Mouse (Mus musculus) embryonic facial prominence, embryonic 13.5 days (tissue): ENCODE results near the gene Btnl2. TPM values are rescaled to one million over a fixed set of nuclear protein-coding genes. Genes with fewer than 3 reads are reported as not detected.
"Not testable (repeated sequence)": the region's sequence is repeated elsewhere in the genome, so short reads cannot be mapped to it uniquely, and the experiment has no call there.

Source experiments
- ATAC-seq: fragments of 200-750 bp; cut with Nextera tagmentation; 2 replicates; pipeline ENCODE4 v1.8.0; 2017; ENCODE audit warnings: low read depth; ENCODE audit not compliant: insufficient number of reproducible peaks, insufficient read depth, low FRiP score, low TSS enrichment
- H3K27ac ChIP-seq: fragments of 300-500 bp; sonication (generic); 2 replicates; pipeline ENCODE4 v1.5.1; 2015; ENCODE audit warnings: moderate library complexity, mild to moderate bottlenecking, inconsistent platforms
- H3K27me3 ChIP-seq: fragments of 300-500 bp; sonication (generic); 2 replicates; pipeline ENCODE4 v1.6.1; 2015; ENCODE audit warnings: mild to moderate bottlenecking, inconsistent platforms
- H3K36me3 ChIP-seq: fragments of 300-500 bp; sonication (generic); 2 replicates; pipeline ENCODE4 v1.6.1; 2015; ENCODE audit warnings: mild to moderate bottlenecking, inconsistent platforms
- H3K4me1 ChIP-seq: fragments of 300-500 bp; sonication (generic); 2 replicates; pipeline ENCODE4 v1.6.1; 2015; ENCODE audit warnings: inconsistent platforms
- H3K4me2 ChIP-seq: fragments of 300-500 bp; sonication (generic); 2 replicates; pipeline ENCODE4 v1.6.1; 2015; ENCODE audit warnings: moderate library complexity, mild to moderate bottlenecking, inconsistent platforms
- H3K4me3 ChIP-seq: fragments of 300-500 bp; sonication (generic); 2 replicates; pipeline ENCODE4 v1.5.1; 2015; ENCODE audit warnings: mild to moderate bottlenecking, inconsistent platforms
- H3K9ac ChIP-seq: fragments of 300-500 bp; sonication (generic); 2 replicates; pipeline ENCODE4 v1.6.1; 2015; ENCODE audit warnings: mild to moderate bottlenecking, inconsistent platforms
- H3K9me3 ChIP-seq: fragments of 300-500 bp; sonication (generic); 2 replicates; pipeline ENCODE4 v1.6.1; 2016; ENCODE audit warnings: inconsistent platforms
- WGBS: fragments of 180-500 bp; shearing (Covaris S2); methylation state at CpG from one replicate; pipeline ENCODE4 v1.1.7; 2015; ENCODE audit warnings: mixed read lengths; 5-methylcytosine and 5-hydroxymethylcytosine counted together
- polyA plus RNA-seq: library from polyadenylated mRNA; unstranded; fragments of >200 nt; fragmentation: Nextera tagmentation; extraction: Ambion mirVana; gene quantifications from 2 replicates; pipeline ENCODE4 v1.2.1, GENCODE M21; 2015

The Btnl2 gene
- polyA plus RNA-seq = 0.13 and 0.17 TPM in 2 replicates

DNA sequence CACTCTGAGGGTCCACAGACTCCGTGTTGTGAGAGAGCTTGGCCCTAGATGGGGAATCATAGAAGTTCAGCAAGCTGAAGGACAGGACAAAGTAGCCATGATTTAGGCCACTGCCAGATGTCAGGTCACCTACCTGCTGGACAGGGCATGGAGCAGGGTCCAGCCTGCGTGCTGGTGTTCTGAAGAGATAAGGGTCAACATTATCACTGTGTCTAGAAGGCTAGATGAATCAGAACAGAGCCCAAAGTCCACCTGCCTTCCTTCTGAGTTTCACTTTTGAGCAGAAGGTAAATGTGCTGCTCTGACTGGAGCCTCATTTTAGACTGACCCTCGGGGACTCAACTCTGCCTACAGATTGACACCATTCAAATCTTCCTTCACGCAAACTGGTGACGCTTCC is at the start of gene Btnl2:
TSS of gene Btnl2 (plus strand) at position 284 of the 400 bp plus-strand sequence.
- Histone ChIP-seq H3K36me3 (no peaks in the 10 kb centered on the region), H3K9ac (no peak within 1 kb of the TSS), H3K27me3 (peaks cover 3% of the 10 kb centered on the region; the same call in 1 of the 2 replicates), H3K9me3 (no peaks in the 10 kb centered on the region), H3K4me3 (no peak within 1 kb of the TSS), H3K4me1 (no peaks in the 10 kb centered on the region), H3K27ac (no peak within 1 kb of the TSS), H3K4me2 (no peak within 1 kb of the TSS)
- no peak for ATAC-seq
- 78% methylated on average over 5 of the region's 5 CpGs for WGBS

- H3K4me2 ChIP-seq = no peak within 1 kb of the TSS
- H3K4me1 ChIP-seq = no peaks in the 10 kb centered on the region; the same call in 1 of the 2 replicates
- ATAC-seq = no peak; the same call in 1 of the 2 replicates
- no peak within 1 kb of the TSS for H3K9ac ChIP-seq
- H3K27me3 ChIP-seq = peaks cover 6% of the 10 kb centered on the region; the same call in 1 of the 2 replicates
- H3K27ac ChIP-seq = no peak within 1 kb of the TSS
- no peaks in the 10 kb centered on the region for H3K36me3 ChIP-seq
- H3K9me3 ChIP-seq = no peaks in the 10 kb centered on the region
- H3K4me3 ChIP-seq = no peak within 1 kb of the TSS
Observed at GRCm38 (mm10) chr17:34305380-34306030, 49.1 kb upstream of the Btnl2 start, which contains the start of gene H2-Eb1. Gene H2-Eb1, plus strand, starts transcription at chr17:34305867.

DNA sequence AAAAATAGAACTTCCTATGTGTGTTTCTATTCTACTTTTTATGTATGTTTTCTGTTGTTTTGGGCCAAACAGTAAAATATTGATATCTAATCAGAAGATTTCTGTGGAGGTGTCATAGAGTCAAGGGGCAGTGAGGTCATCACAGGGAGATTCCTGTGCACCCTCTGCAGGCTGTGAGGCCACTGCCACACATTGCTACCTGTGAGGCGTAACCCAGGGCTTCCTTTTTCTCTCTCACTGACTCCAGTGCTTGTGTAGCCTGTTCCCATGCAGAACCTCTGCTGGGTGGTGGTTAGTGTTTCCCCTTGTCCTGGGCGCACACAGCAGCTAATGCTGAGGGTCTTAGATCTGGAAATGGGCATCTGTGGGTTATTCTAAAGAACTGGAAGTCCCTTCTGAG is 48.2 kb upstream of the Btnl2 start:
- no peak overlapping the region for H3K4me2 ChIP-seq
- no peak overlapping the region for H3K27ac ChIP-seq
- WGBS = 71% methylated on average over 2 of the region's 2 CpGs
- H3K4me1 ChIP-seq = no peaks in the 10 kb centered on the region; the same call in 1 of the 2 replicates
- no peak for ATAC-seq
- no peak overlapping the region for H3K9ac ChIP-seq
- H3K4me3 ChIP-seq = no peak overlapping the region
- peaks cover 6% of the 10 kb centered on the region; the same call in 1 of the 2 replicates for H3K27me3 ChIP-seq
- no peaks in the 10 kb centered on the region for H3K36me3 ChIP-seq
- H3K9me3 ChIP-seq = no peaks in the 10 kb centered on the region

GRCm38 (mm10) chr17:34307216-34307615 is 47.4 kb upstream of the Btnl2 start:
- no peak overlapping the region for H3K4me2 ChIP-seq
- no peaks in the 10 kb centered on the region for H3K9me3 ChIP-seq
- H3K36me3 ChIP-seq = no peaks in the 10 kb centered on the region

DNA sequence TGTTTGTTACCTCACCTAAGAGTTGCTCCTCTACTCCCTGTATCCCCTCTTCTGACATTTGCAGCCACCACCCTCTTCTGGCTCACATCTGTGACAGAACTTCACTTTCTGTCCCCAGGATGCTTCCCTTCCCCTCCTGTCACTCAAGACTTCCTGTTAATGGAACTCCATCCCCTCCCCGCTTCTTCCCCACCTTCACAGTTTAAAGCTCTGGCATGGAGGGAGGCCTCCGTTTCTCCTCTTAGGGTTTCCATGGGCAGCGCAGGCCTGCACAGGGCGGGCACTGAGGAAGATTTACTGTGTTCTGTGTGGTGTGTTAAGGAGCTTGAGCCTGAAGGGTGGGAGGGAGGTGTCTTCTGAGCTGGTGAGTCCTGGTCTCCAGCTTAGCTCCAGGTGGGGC is 46.5 kb upstream of the Btnl2 start:
- no peak for ATAC-seq
- no peak overlapping the region for H3K27ac ChIP-seq
- H3K4me2 ChIP-seq = no peak overlapping the region
- no peaks in the 10 kb centered on the region; the same call in 1 of the 2 replicates for H3K4me1 ChIP-seq
- peaks cover 6% of the 10 kb centered on the region; the same call in 1 of the 2 replicates for H3K27me3 ChIP-seq
- no peaks in the 10 kb centered on the region for H3K36me3 ChIP-seq
- H3K9ac ChIP-seq = no peak overlapping the region
- no peaks in the 10 kb centered on the region for H3K9me3 ChIP-seq
- no peak overlapping the region for H3K4me3 ChIP-seq
- WGBS = 75% methylated on average over 4 of the region's 4 CpGs

More at GRCm38 (mm10) chr17:34307216-34307615, 47.4 kb upstream of the Btnl2 start:
- peaks cover 6% of the 10 kb centered on the region; the same call in 1 of the 2 replicates for H3K27me3 ChIP-seq
- no peaks in the 10 kb centered on the region; the same call in 1 of the 2 replicates for H3K4me1 ChIP-seq
- H3K4me3 ChIP-seq = no peak overlapping the region
- ATAC-seq = no peak
- H3K9ac ChIP-seq = no peak overlapping the region
- H3K27ac ChIP-seq = no peak overlapping the region

GRCm38 (mm10) chr17:34309225-34309624 is 45.4 kb upstream of the Btnl2 start:
- no peaks in the 10 kb centered on the region for H3K36me3 ChIP-seq
- peak overlapping the region; percentile 57 for H3K4me3 ChIP-seq
- peak overlapping the region; percentile 67 for H3K4me2 ChIP-seq
- WGBS = 26% methylated on average over 10 of the region's 10 CpGs
- peaks cover 6% of the 10 kb centered on the region; the same call in 1 of the 2 replicates for H3K27me3 ChIP-seq
- no peak for ATAC-seq
- H3K27ac ChIP-seq = no peak overlapping the region
- no peaks in the 10 kb centered on the region for H3K9me3 ChIP-seq
- peak overlapping the region; percentile 77 for H3K9ac ChIP-seq
- no peaks in the 10 kb centered on the region; the same call in 1 of the 2 replicates for H3K4me1 ChIP-seq

DNA sequence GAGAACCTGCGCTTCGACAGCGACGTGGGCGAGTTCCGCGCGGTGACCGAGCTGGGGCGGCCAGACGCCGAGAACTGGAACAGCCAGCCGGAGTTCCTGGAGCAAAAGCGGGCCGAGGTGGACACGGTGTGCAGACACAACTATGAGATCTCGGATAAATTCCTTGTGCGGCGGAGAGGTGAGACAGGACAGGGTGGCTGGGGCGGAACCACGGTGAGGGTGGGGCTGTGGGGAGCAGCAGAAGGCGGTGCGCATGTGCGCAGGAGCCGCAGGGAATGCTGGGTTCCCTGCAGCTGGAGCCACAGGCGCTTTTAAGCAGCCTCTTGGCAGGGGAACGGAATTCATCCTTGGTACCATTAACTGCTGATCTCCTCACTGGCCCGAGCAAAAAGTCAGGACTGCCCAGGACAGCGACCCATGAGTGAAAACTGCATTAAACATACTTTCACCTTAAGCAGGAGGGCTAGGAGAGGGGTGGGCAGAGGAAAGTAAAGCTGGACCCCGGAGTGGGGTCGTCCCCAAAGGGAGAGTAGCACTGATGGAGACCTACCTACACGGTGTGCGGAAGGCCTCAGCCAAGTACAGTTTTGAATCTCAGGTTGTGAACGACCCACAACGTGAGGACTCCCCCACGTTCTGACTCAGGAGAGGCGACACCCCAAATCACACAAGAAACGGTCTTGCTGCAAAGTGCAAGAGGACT is 44.8 kb upstream of the Btnl2 start:
- peak; percentile 63; the same call in 1 of the 2 replicates for ATAC-seq
- Histone ChIP-seq H3K9me3 (no peaks in the 10 kb centered on the region), H3K36me3 (no peaks in the 10 kb centered on the region), H3K4me3 (peak overlapping the region; percentile 57), H3K4me1 (no peaks in the 10 kb centered on the region; the same call in 1 of the 2 replicates), H3K27ac (no peak overlapping the region), H3K9ac (peak overlapping the region; percentile 77), H3K4me2 (peak overlapping the region; percentile 67), H3K27me3 (peaks cover 6% of the 10 kb centered on the region; the same call in 1 of the 2 replicates)
- WGBS = 20% methylated on average over 38 of the region's 38 CpGs

DNA sequence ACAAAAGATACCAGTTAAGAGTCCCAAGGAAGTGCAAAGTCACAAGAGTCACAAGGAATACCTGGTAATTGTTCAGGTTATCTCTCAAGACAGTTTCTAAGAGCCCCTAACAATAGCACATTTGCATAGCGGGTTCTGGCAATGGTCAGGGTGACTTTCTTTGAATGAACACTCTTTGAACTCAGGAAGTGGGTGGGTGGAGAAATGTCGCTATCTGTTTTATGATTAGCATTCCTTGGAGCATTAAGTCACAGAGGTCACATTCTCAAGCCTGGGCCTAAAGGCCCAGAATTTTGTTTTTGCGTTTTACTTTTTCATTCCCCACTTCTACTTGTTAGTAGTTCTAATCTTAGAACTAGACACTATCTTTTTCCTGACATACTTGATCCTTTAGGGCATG is 44.1 kb upstream of the Btnl2 start:
- not testable (repeated sequence) for H3K4me2 ChIP-seq, ATAC-seq, H3K27ac ChIP-seq, H3K36me3 ChIP-seq, H3K9ac ChIP-seq, H3K27me3 ChIP-seq, H3K9me3 ChIP-seq, H3K4me3 ChIP-seq, H3K4me1 ChIP-seq
- 85% methylated on average over 3 of the region's 3 CpGs for WGBS

- H3K27me3 ChIP-seq = peaks cover 6% of the 10 kb centered on the region; the same call in 1 of the 2 replicates
- no peaks in the 10 kb centered on the region for H3K36me3 ChIP-seq
- H3K4me1 ChIP-seq = no peaks in the 10 kb centered on the region; the same call in 1 of the 2 replicates
- H3K27ac ChIP-seq = no peak overlapping the region
- H3K9ac ChIP-seq = no peak overlapping the region
- no peak overlapping the region for H3K4me2 ChIP-seq
- H3K4me3 ChIP-seq = no peak overlapping the region
- H3K9me3 ChIP-seq = no peaks in the 10 kb centered on the region
- no peak for ATAC-seq
- 86% methylated on average over 1 of the region's 1 CpGs for WGBS
Observed at GRCm38 (mm10) chr17:34312185-34312584, 42.4 kb upstream of the Btnl2 start.

DNA sequence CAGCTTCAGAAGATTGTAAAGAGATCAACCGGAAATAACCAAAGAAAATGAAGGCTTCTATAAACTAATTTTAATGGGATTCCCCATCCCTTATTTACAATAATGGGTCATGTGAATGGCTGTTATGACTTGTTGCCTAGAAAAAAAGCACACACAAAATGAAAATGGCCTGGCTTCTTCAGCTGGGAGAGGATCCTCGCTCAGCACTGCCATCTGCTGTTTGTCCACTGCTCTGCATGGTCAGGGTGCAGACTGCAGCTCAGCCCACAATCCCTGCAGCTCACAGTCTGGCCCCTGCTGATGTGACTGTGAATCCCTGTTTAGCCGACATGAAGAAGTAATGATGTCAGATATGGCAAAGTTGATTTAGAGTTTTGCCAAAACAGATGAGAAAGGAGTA is 41.2 kb upstream of the Btnl2 start:
- H3K9me3 ChIP-seq = no peaks in the 10 kb centered on the region
- WGBS = 38% methylated on average over 3 of the region's 3 CpGs
- ATAC-seq = no peak

DNA sequence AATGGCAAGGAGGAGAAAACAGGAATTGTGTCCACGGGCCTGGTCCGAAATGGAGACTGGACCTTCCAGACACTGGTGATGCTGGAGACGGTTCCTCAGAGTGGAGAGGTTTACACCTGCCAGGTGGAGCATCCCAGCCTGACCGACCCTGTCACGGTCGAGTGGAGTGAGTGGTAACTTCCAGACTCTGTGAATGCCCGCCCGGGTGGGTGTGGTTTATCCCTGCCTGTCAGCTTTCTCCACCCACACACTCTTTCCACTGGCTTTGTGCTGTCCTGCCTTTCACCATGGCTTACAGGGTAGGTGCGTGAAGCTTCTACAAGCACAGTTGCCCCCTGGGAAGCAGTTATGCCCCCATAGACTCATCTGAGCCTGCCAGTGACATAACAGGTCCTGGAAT is 40.3 kb upstream of the Btnl2 start:
- Histone ChIP-seq H3K36me3 (no peaks in the 10 kb centered on the region), H3K4me2 (no peak overlapping the region), H3K9me3 (no peaks in the 10 kb centered on the region), H3K27me3 (no peaks in the 10 kb centered on the region), H3K4me1 (no peaks in the 10 kb centered on the region; the same call in 1 of the 2 replicates), H3K27ac (no peak overlapping the region), H3K4me3 (no peak overlapping the region), H3K9ac (no peak overlapping the region)
- ATAC-seq = no peak
- WGBS = 71% methylated on average over 9 of the region's 9 CpGs

More for the DNA sequence above, 41.2 kb upstream of the Btnl2 start:
- Histone ChIP-seq H3K9ac (no peak overlapping the region), H3K4me2 (no peak overlapping the region), H3K36me3 (no peaks in the 10 kb centered on the region), H3K27ac (no peak overlapping the region), H3K4me3 (no peak overlapping the region), H3K27me3 (peaks cover under 1% of the 10 kb centered on the region; the same call in 1 of the 2 replicates), H3K4me1 (no peaks in the 10 kb centered on the region; the same call in 1 of the 2 replicates)
